Mouse (Mus musculus): ENCODE results near the gene Tom1l1.

- TF ChIP-seq CTCF (IDR thresholded peaks at IDR 0.05; ENCODE audit: low read depth, low read length): no peak
- no peak for TF ChIP-seq POLR2A (IDR thresholded peaks at IDR 0.05; ENCODE audit: insufficient read depth, low read length)
- no peak for TF ChIP-seq EP300 (IDR thresholded peaks at IDR 0.05; ENCODE audit: insufficient read depth, low read depth, low read length)
Measured at GRCm38 (mm10) chr11:90685196-90685595, 3.0 kb downstream of the Tom1l1 start.

All from ES-Bruce4 (cell line).